Mouse (Mus musculus): ENCODE results near the gene Eif1b.
A peak's percentile ranks its signal among the peaks of the same experiment; 100 is the strongest.
"Not testable (repeated sequence)": the region's sequence is repeated elsewhere in the genome, so short reads cannot be mapped to it uniquely, and the experiment has no call there.

Eif1b gene

DNA sequence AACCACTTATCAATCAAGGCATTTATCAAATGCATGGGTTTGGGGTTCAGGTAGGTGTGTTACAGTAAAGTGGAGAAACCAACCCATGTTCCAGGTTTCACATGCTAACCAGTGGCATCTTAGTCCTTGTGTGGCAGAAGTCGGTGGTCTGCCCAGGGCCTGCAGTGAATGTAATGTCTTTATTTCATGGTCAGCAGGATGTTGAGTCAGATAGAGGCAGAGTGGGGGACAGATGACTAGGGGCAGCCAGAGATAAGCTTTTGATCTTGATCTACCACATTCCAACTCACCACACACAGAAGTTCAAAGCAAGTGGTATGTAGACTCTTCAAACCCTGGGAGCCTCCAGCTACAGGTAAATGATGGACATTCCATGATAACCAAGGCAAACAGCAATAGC is 29.1 kb downstream of the Eif1b start:
- no peak for DNase-seq (ENCODE audit: low spot score)

DNA sequence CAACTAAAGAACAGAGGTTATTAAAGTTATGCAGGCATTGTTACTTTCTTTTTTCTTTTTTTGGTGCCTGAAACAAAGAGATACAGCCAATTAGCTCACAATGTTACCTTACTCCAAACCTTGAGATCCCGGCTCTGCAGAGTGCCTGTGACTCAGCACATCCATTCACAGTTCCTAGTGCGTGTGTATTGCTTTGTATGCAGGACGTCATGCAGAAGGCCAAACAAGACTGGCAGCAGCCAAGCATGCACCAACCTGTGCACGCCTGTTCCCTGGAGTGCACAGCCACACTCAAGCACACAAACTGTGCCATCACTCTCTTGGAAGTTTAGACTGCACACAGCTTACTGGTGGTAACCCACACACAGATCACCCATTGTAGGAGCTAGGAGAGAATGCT is 35.2 kb downstream of the Eif1b start:
- DNase-seq (ENCODE audit: low spot score): no peak

DNA sequence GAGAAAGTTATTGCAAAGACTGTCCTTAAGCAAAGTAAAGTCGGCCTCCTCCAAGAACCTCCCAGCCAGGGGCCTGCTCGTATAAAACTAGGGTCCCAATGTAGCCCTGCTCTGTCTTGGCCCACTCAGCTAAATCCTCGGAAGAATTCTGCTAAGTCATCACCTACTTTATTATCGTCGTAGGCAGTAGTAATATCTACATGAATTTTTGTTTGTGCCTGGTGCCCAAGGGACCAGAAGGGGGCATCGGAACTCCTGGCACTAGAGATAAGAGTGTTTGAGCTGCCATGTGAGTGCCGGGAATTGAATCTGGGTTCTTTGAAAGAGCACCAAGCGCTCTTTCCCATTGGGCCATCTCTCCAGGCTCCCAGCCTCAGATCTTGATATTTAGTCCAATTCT is 35.9 kb downstream of the Eif1b start:
- DNase-seq (ENCODE audit: low spot score): no peak

DNA sequence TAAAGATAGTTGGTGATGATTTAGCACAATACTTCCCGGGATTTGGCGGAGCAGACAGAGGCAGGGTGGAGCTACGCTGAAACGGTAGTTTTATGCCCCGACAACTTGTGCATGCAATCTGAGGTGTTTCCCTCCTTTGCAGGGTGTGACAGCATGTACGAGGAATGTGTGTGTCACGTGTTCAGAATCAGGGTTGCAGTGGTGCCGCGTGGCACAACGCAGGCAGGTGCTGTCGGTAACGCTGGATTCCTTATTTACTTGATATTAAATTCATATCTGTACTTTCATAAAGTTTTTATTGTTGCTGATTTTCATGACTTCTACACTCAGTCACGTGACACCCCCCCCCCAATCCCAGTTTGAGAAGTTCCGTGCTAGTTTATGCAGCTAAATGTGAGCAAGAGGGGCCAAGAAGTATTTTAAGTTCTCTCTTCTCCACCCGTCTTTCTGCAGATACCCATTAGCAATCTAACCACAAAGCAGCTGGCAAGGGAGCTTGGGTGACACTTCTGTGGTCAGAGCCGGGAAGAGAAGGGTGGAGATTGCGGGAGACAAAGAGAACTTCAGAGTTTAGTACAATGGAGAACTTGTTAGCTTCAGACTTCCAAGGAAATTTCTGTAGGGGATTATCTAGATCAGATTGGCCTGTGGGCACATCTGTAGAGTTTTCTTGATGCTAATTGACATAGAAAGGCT is 36.9 kb downstream of the Eif1b start:
- no peak for DNase-seq (ENCODE audit: low spot score)

DNA sequence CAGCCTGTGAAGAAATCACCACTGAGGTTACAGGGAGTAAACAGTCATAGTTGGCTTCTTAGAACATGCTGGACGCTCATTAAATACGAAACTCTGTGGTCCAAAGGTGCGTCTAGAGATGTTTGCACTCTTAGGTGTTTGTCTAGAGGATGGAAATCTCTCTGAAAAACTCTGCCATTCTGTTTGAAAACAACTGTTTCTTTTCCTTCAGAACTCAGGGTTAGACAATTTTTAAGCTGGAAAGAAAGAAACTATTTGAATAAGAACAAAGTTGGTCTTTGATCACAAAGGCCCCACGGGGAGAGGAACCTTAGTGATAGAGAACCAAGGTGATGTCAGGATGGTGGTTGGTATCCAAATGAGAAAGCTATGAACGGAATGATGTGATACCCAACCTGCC is 38.4 kb downstream of the Eif1b start:
- no peak for DNase-seq (ENCODE audit: low spot score)

DNA sequence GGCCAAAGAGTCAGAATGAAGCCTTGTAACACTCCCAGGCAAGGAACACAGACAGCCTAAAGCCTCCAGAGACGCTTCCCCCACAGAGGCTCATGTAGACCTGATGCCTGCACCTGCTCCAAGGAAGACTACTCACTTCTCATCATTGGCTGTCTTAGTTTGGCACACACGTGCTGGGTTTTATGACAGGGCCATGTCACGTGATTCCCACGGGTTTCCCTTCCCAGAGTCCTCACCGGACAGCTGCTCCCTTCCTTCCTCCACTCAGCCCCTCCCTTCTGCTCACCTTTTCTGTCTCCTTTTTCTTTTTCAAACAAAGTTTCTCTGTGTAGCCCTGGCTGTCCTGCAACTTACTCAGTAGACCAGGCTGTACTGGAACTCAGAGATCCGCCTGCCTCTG is 40.0 kb downstream of the Eif1b start:
- DNase-seq (ENCODE audit: low spot score): no peak

DNA sequence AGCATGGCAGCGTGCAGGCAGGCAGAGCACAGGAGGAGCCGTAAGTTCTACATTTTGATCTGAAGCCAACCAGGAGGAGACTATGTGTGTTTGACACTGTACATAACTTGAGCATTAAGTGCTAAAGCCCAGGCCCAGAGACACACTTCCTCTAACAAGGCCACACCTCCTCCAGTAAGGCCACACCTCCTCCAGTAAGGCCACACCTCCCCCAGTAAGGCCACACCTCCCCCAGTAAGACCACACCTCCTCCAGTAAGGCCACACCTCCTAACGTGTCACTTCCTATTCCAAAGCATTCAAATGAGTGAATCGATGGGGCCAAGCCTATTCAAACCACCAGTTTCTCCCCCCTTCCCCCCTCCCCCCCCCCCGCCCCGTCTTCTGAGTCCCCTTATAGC is 40.7 kb downstream of the Eif1b start:
- no peak for DNase-seq (ENCODE audit: low spot score)

DNA sequence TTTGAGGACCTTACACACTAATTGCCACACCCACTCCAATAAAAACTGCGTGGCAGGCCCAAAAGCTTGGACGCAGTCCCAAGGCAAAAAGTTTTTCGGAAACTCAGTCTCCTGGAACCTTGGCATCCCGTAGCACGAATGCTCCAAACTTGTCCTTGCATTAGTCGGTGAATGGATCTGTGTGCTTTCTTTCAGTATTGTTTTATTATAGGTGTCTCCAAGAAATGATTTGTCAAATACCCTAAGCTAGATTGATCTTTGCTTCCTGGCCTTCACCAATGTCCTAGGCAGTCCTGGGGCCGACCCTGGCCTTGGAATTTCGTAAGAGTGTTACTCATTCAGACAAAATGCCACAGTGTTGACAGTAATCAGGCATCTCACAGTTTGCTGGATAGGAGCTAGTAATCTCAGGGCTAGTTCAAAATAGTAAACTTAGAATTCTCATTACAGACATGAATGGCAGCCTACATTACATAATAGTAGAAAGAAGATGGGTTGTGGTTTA is 41.5 kb downstream of the Eif1b start:
- not testable (repeated sequence) for DNase-seq (ENCODE audit: low spot score)

DNA sequence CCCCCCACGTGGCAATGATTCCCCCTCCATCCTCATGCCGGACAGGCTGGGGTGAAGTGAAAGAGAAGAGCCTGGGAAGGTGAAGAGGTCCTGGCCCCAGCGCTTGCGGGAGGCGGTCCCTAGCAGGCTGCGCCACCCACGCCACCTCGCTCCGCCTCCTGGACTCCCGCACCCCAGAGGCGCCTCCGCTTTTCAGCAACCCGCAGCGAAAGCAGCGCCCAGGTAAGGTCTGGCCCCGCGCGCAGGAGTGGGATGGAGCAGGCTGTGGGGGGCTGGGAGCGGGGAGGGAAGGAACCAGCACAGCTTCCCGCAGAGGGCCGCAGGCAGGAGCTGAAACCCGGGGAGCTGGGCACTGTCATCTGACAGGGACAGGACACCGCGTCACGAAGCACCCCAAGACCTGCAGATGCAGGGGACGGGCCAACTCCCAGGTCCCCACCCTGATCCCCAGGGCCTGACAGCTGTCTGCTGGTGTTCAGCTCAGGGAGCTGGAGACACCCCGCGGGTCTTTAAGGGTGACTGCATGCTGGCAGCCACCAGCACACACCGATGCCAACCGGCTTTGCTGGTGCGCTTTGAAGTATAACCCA is 47.7 kb downstream of the Eif1b start, which contains the start of gene Entpd3:
TSS of gene Entpd3 (plus strand) at position 157 of the 590 bp plus-strand sequence.
- peak; percentile 52 for DNase-seq (ENCODE audit: low spot score)

DNA sequence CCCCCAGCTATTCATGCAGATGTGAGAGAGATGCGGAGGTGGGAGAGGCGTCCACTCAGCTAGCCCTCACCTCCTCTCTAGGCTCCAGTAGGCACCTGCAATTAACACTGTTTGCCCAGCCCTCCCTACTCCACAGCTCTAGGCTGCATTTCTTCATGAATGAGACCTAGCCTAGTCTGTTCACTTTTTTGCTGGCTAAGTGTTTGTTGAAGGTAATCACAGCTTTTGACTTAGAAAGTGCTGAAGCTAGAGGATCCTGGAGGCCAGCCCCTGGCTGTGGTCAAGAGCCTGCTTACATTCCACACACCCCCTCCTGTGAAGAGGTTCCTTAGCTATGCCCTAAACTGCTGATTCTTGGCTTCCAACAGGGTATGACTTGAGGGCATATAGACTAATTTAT is 49.4 kb downstream of the Eif1b start:
- no peak for DNase-seq (ENCODE audit: low spot score)

DNA sequence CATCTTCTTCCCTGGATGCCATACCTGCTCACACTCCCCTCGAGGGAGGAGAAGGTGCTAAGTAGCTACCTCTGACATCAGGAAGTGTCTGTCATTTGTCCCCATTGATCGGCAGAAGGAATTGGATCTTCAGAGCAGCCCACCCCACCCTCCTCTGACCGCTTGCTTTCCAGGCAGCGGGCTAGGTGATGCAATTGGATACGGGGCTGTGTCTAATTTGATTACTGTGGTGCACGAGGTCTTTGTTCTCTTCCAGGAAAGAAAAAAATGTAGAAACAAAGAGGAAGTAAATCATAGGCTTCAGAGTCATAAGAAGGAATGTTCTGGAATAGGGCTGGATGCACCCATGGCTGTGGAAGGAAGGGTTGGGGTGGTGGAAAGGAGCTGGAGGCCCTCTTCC is 50.2 kb downstream of the Eif1b start:
- DNase-seq (ENCODE audit: low spot score): no peak

All from testis, postnatal 10 days (tissue).